Mouse (Mus musculus) ES-E14 (cell line): ENCODE measurements at regions not wholly inside any gene's neighbourhood (a gene's known extent, or its start where the extent isn't known, plus 50 kb on each side); places are given as distances from the start of the nearest gene placed in this dataset.

ENCODE experiments used
- DNase-seq: peaks from one replicate; pipeline ENCODE4 v3.0.0-alpha.2; 2013; ENCODE audit warnings: low read depth, low spot score
- H3K27ac ChIP-seq: 2 replicates; pipeline ENCODE4 v1.5.1; 2012; ENCODE audit warnings: low read depth, mild to moderate bottlenecking, low read length, moderate library complexity, mixed read lengths; ENCODE audit not compliant: poor library complexity, insufficient read depth, severe bottlenecking
- H3K36me3 ChIP-seq: 2 replicates; pipeline ENCODE4 v1.6.1; 2012; ENCODE audit warnings: mild to moderate bottlenecking, low read length, moderate library complexity, mixed read lengths; ENCODE audit not compliant: control insufficient read depth, poor library complexity, insufficient read depth, severe bottlenecking
- H3K4me1 ChIP-seq, 2 experiments: fragments of 150-350 bp in 1 of 2; sonication (generic) in 1 of 2; 2 replicates each; pipeline ENCODE4 v1.6.1; 2012; ENCODE audit warnings: low read length in 2 of 2, mild to moderate bottlenecking in 1 of 2, mixed read lengths in 1 of 2; ENCODE audit not compliant: control insufficient read depth in 2 of 2, insufficient read depth in 2 of 2, poor library complexity in 1 of 2
- H3K4me3 ChIP-seq, 2 experiments: fragments of 150-350 bp in 1 of 2; sonication (generic) in 1 of 2; 2 replicates each; pipeline ENCODE4 v1.5.1; 2012; ENCODE audit warnings: low read length in 2 of 2, low read depth in 1 of 2, mild to moderate bottlenecking in 1 of 2, mixed read lengths in 1 of 2; ENCODE audit not compliant: insufficient read depth in 1 of 2, poor library complexity in 1 of 2, severe bottlenecking in 1 of 2
- H3K9ac ChIP-seq: 2 replicates; pipeline ENCODE4 v1.6.1; 2012; ENCODE audit warnings: low read depth, mild to moderate bottlenecking, low read length, mixed read lengths; ENCODE audit not compliant: poor library complexity, insufficient read depth, severe bottlenecking
- H3K9me3 ChIP-seq: fragments of 150-350 bp; sonication (generic); 2 replicates; pipeline ENCODE4 v1.6.1; 2012; ENCODE audit warnings: low read depth, mild to moderate bottlenecking, low read length; ENCODE audit not compliant: control insufficient read depth, insufficient read depth
- CHD2 ChIP-seq: IDR thresholded peaks from 2 replicates; pipeline ENCODE4 v1.6.1; 2014; ENCODE audit warnings: mild to moderate bottlenecking, low read depth, low read length, inconsistent platforms
- HCFC1 ChIP-seq: IDR thresholded peaks from 2 replicates; pipeline ENCODE4 v1.6.1; 2012; ENCODE audit warnings: low read length, inconsistent platforms, borderline replicate concordance; ENCODE audit not compliant: insufficient read depth
- MAFK ChIP-seq: IDR thresholded peaks from 2 replicates; pipeline ENCODE4 v1.6.1; 2014; ENCODE audit warnings: mild to moderate bottlenecking, low read depth, low read length, inconsistent platforms; ENCODE audit not compliant: insufficient read depth
- ZC3H11A ChIP-seq: IDR thresholded peaks from 2 replicates; pipeline ENCODE4 v1.6.1; 2012; ENCODE audit warnings: low read depth, mild to moderate bottlenecking, inconsistent platforms, low read length, borderline replicate concordance
- ZNF384 ChIP-seq: IDR thresholded peaks from 2 replicates; pipeline ENCODE4 v1.6.1; 2012; ENCODE audit warnings: low read depth, low read length, inconsistent platforms
- in situ Hi-C, 2 experiments: fragments of 600-800 bp; cut with MboI; formaldehyde crosslinking; loops; one replicate each; pipeline ENCODE4 v1.15.1; 2025; ENCODE audit warnings: low sequenced_read_pairs in 2 of 2, inconsistent platforms in 1 of 2; ENCODE audit not compliant: unreplicated experiment in 2 of 2

- H3K36me3 ChIP-seq, result no peaks in the 10 kb centered on the region
- H3K27ac ChIP-seq, result no peak overlapping the region
- DNase-seq, result no peak
- H3K9me3 ChIP-seq, result no peaks in the 10 kb centered on the region
- H3K4me3 ChIP-seq, result no peak overlapping the region
- no peak overlapping the region for H3K9ac ChIP-seq
- peaks cover 9 to 19% of the 10 kb centered on the region in 2 experiments for H3K4me1 ChIP-seq
- in situ Hi-C loops, result no loop called here
- TF ChIP-seq ZC3H11A, result no peak
- no peak for TF ChIP-seq CHD2
- TF ChIP-seq HCFC1, result no peak
- no peak for TF ChIP-seq MAFK
- no peak for TF ChIP-seq ZNF384
Measured at GRCm38 (mm10) chr13:97317633-97318032, 76.7 kb downstream of the Enc1 start.

- H3K27ac ChIP-seq, result no peak overlapping the region
- peaks cover 2 to 10% of the 10 kb centered on the region in 2 experiments; a peak in 3 of 4 replicates for H3K4me1 ChIP-seq
- no peaks in the 10 kb centered on the region for H3K9me3 ChIP-seq
- H3K36me3 ChIP-seq, result no peaks in the 10 kb centered on the region
- no peak for DNase-seq
- no peak overlapping the region for H3K4me3 ChIP-seq
- in situ Hi-C loops, result no loop called here
- no peak for TF ChIP-seq CHD2
- no peak for TF ChIP-seq HCFC1
- no peak overlapping the region for H3K9ac ChIP-seq
Measured at GRCm38 (mm10) chr13:97312420-97313370, 71.8 kb downstream of the Enc1 start.

DNA sequence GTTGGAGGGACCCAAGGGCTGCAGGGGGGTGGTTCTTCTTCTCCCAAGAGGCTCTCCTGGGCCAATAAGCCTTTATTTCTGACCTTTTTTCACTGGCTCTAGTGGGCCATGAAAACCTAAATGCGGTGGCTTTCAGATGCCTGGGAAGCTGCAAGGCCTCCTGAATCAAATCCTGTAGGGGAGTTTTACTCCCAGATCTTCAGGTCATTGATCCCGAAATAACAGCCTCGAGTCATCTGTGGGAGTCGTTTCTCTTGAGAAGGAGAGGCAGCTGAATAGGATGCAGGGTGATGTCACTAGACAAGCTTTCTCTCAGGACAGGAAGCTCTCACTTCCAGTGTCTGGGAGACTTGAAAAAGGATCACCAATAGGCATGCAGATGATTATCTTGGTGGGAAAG is 70.4 kb downstream of the Enc1 start:
- no peak for DNase-seq
- H3K4me3 ChIP-seq, result no peak overlapping the region
- H3K9ac ChIP-seq, result no peak overlapping the region
- peaks cover 2 to 8% of the 10 kb centered on the region in 2 experiments; a peak in 1 of 4 replicates for H3K4me1 ChIP-seq
- H3K9me3 ChIP-seq, result no peaks in the 10 kb centered on the region
- H3K36me3 ChIP-seq, result no peaks in the 10 kb centered on the region
- H3K27ac ChIP-seq, result no peak overlapping the region; the same call in 1 of the 2 replicates
- TF ChIP-seq ZC3H11A, result no peak
- TF ChIP-seq ZNF384, result no peak
- no peak for TF ChIP-seq HCFC1
- TF ChIP-seq MAFK, result no peak
- TF ChIP-seq CHD2, result no peak
- in situ Hi-C loops, result no loop called here

GRCm38 (mm10) chr13:97310855-97311189 is 69.9 kb downstream of the Enc1 start:
- in situ Hi-C loops, result no loop called here

More at GRCm38 (mm10) chr13:97310855-97311189, 69.9 kb downstream of the Enc1 start:
- no peak overlapping the region for H3K9ac ChIP-seq
- no peak overlapping the region for H3K4me3 ChIP-seq
- TF ChIP-seq MAFK (no peak), ZNF384 (no peak), ZC3H11A (no peak), CHD2 (no peak), HCFC1 (no peak)
- DNase-seq, result no peak
- H3K36me3 ChIP-seq, result no peaks in the 10 kb centered on the region
- no peaks in the 10 kb centered on the region for H3K9me3 ChIP-seq
- no peak overlapping the region for H3K27ac ChIP-seq
- H3K4me1 ChIP-seq, result peaks cover 2 to 8% of the 10 kb centered on the region in 2 experiments; a peak in 1 of 4 replicates
